Mouse (Mus musculus): ENCODE measurements at regions not wholly inside any gene's neighbourhood (a gene's known extent, or its start where the extent isn't known, plus 50 kb on each side); places are given as distances from the start of the nearest gene placed in this dataset.
A peak's percentile ranks its signal among the peaks of the same experiment; 100 is the strongest.

DNA sequence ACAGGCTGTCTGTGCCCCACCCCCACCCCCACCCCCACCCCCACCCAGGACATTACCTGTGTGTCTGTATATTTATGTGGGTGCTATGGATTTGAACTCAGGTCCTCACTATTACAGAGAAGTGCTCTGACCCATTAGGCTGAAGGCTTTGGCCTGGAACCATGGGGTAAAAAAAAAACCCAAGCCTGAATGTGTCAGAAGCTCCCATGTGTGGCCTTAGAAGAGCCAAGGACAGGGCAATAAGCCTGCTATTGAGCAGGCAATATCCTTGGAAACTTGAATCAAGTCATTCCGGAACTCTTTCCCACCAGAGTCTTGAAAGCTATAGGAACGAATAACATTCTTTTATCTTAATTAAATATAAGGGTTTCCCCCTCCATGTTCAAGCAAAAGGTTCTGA, 347.2 kb downstream of the Prdm2 start:
- no peak for DNase-seq (ENCODE audit: low spot score in 2 of 2)

DNA sequence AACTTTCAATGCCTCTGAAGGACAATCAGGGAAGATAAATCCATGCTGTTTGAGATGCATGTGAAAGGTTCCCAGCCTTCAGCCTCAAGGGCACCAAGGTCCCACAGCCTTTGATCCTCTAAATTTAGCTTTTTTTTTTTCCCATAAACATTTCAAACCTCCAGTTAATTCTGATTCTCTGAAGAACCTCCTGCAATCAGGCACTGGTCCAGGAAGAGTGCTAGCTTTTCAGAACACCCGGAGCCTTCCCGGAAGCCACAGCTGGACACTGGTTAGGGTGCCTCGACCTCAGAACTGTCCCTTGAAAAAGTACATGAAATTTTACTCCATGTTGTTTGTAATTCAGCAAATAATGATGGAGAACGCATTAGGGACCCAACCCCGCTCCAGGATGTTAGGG, 348.9 kb downstream of the Prdm2 start:
- no peak for DNase-seq (ENCODE audit: low spot score in 2 of 2)

GRCm38 (mm10) chr4:142860441-142860840, 352.4 kb downstream of the Prdm2 start:
- DNase-seq (ENCODE audit: low spot score in 2 of 2) = no peak

DNA sequence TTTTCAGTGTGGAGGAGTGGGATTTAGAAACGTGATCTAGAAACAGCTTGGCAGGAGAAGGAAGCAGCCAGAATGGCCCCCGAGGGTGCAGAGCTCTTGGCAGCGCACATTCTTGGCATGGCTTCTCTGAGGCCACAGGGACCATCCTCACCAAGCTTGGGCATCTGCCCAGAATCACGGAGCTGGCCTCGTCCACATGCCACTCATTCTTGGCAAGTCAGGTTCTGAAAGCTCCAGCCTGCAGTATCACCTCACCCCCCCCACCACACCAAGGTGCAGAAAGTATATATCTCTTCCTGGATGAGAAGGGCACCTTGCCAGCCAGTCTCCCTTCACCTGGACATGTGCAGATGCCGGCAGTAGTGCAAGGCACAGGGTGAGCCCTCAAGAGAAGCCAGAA, 356.2 kb downstream of the Prdm2 start:
- peak; percentile 2 to 6 for DNase-seq (ENCODE audit: low spot score in 2 of 2)

GRCm38 (mm10) chr4:142855635-142856034, 357.2 kb downstream of the Prdm2 start:
- DNase-seq (ENCODE audit: low spot score in 2 of 2) = no peak

GRCm38 (mm10) chr4:142853924-142854323, 358.9 kb downstream of the Prdm2 start:
- DNase-seq (ENCODE audit: low spot score in 2 of 2) = peak; percentile 49 to 52

DNA sequence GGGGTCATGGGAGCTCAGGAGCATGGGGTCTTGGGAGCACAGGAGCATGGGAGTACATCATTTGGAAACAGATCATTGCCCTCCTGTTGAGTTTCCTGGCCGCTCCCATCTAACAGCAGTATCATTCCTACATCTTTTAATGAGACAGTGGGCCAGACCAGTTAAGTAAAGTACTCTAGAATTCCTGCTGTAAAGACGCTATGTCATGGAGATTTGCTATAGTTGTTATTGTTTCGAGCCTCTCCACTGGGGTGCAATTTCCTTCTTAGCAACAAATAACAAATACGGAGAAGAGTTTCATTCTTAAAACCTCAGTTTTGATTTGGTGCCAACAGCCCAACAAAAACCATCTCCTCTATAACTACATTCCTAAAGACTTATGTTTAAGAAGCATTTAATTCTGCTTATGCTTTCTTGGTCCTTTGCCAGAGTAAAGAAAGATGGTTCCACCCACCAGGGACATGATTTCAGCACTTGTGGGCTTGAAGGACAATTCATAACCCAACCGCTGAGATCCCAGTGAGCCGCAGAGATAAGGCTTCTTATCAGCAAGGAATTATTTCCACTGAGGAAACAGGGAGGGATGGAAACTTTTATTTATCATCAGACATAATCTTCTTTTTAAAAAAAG, 367.6 kb downstream of the Prdm2 start:
- no peak for DNase-seq (ENCODE audit: low spot score in 2 of 2)

- no peak for DNase-seq (ENCODE audit: low spot score in 2 of 2)
Observed at GRCm38 (mm10) chr4:142839540-142839939, 373.3 kb downstream of the Prdm2 start.

- DNase-seq (ENCODE audit: low spot score in 2 of 2) = no peak
Observed at GRCm38 (mm10) chr4:142838363-142838964, 374.3 kb downstream of the Prdm2 start.

DNA sequence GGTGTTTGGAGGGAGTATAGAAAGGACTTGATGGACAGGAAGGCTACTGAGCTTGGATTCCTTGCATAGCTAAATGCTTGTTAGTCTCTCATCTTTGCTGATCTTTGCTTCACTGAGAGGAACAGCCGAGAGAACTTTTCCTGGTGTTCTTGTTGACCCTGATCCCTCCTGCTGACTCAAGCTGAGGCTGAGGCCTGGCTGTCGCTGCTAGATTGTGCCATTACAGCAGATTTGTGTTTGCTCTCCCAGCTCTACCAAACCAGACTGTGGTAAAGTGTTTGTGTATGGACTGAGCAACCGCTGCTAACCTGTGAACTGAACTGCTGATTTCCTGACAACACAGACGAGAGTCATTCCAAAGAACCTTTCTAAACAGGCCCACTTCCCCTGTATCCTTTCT, 375.2 kb downstream of the Prdm2 start:
- no peak for DNase-seq (ENCODE audit: low spot score in 2 of 2)

GRCm38 (mm10) chr4:142829711-142830110, 383.1 kb downstream of the Prdm2 start:
- DNase-seq (ENCODE audit: low spot score in 2 of 2) = no peak

DNA sequence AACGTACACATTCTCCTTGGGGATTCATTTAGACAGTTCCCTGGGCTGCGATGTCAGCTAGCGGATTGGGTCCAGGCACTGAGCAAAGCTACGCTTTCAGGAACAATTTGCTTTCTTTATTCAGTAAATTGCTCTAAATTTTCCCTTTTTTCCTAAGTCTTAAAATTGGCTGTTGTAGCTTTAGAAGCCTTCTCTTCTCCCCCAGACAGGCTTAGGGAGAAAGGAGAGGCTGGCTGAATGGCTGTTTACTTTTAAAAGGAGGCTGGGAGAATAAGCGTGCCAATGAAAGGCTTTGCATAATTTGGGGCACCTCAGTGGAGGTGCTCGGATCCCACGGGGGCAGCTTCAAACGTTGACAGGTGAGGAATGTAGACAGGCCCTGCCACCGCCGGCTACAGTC, 383.8 kb downstream of the Prdm2 start:
- no peak for DNase-seq (ENCODE audit: low spot score in 2 of 2)

- DNase-seq (ENCODE audit: low spot score in 2 of 2) = no peak
Observed at GRCm38 (mm10) chr4:142826250-142826893, 386.4 kb downstream of the Prdm2 start.

DNA sequence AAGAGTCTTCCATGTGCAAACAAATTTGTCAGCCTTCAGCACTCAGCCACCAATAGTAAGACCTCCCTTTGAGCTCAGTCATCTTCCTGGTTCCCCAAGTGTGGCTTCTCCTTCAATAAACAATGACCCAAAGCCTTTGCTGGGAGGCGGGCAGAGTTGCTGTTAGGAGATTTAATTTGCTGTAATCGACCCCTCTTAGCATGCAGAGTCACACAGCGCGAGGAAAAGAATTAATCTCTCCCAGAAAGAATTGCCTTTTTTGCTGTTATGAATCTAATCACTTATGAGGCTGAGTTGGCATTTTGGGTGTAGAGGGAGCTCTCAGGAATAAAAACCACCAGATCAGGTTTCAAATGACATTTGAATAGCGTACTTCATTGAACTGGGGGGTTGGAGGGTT, 387.0 kb downstream of the Prdm2 start:
- no peak for DNase-seq (ENCODE audit: low spot score in 2 of 2)

DNA sequence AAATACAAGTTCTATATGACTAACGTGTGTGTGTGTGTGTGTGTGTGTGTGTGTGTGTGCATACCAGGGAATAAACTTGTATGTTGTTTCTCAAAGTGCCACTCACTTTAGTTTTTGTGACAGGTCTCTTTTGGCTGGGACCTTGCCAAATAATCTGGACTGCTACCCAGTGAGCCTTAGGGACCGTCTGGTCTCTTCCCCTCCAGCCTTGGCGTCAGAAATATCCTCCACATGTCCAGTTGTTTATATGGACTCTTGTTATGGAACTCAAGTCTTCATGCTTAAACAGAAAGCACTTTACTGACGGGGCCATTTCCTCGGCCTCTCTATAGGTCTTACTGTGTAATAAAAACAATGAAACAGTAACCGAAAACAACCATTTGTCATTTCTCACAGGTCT, 394.4 kb downstream of the Prdm2 start:
- no peak for DNase-seq (ENCODE audit: low spot score in 2 of 2)

- no peak for DNase-seq (ENCODE audit: low spot score in 2 of 2)
Observed at GRCm38 (mm10) chr4:142816986-142817385, 395.8 kb downstream of the Prdm2 start.

DNA sequence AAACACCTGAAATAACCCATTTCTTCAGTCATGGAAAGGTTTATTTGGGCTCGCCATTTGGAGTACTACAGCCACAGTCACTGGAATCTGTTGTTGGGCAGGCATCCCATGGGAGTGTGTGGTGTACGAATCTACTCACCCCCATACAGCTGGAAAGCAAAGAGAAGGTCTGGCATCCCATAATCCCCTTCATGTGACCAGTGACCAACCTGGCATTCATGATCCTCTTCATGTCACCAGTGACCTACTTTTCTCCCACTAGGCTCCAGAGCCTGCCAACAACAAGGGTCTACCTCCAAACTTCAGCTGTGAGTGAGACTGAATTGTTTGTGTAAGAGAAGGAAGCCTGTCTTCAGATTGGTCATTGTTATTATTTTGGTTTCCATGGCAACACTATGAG, 409.0 kb downstream of the Prdm2 start:
- no peak for DNase-seq (ENCODE audit: low spot score in 2 of 2)

DNA sequence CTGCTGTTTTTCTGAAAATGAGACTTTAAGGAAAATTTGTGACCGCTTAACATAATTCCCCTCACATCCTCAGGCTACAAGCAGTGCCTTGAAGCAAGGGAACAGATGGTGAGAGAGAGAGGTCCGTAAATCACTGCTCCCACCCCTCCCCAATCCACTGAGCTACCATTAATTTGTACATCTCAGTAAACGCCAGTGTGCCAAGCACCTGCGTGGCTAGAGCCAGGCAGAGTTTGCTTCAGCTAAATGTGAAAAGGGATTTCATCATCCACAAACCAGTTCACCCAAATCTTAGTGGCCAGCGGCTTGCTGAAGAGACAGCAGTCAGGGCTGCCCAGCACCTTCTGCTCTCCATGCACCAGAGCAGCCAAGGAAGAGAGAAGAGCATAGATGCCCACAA, 413.5 kb downstream of the Prdm2 start:
- DNase-seq (ENCODE audit: low spot score in 2 of 2) = no peak

DNA sequence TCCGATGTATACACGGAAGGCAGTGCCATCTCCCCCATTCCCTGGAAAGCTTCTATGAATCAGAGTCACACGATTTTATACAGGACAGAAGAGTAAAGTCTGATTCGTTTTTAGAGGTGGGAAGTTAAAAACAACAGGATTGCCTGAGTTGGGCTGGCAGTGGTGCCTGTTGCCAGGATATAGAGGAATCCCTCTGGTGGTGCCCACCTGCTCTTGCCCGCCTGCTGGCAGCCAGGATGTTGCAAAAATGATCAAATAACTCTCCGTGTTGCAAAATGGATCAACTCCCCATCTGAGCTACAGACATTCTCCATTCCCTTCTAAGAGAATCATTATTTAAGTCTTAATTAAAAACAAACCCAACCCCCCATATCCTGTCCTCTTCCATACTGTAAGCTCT, 414.0 kb downstream of the Prdm2 start:
- no peak for DNase-seq (ENCODE audit: low spot score in 2 of 2)

GRCm38 (mm10) chr4:142792606-142792970, 420.2 kb downstream of the Prdm2 start:
- DNase-seq (ENCODE audit: low spot score in 2 of 2) = no peak

GRCm38 (mm10) chr4:142791823-142792605, 420.8 kb downstream of the Prdm2 start:
- DNase-seq (ENCODE audit: low spot score in 2 of 2) = no peak

DNA sequence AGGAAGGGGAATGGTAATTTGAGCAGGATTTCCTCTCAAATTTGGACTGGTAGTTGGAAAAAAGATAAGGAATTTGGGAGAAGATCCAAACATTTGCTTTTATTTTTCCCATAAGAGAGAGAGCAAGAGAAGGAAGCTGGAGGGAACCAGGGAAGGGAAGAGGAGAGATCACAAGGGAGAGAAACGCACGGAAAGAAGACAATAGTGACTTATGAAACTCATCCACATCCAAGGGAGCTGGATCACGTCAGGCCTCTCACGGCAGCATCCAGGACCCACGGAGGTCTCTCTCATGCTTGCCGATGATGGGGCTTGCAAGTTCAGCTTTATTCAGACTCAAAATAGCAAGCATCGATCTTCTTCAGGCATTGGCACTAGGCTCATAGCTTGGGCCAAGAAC, 423.7 kb downstream of the Prdm2 start:
- DNase-seq (ENCODE audit: low spot score in 2 of 2) = no peak
